Mouse (Mus musculus) G1E (cell line): Measurements from ENCODE around the gene Pfdn4.

Source experiments
- CTCF ChIP-seq: IDR thresholded peaks from 2 replicates; pipeline ENCODE4 v1.5.1; 2012; ENCODE audit warnings: low read depth, low read length, inconsistent platforms, mixed read lengths
- GATA1 ChIP-seq: IDR thresholded peaks from 2 replicates; pipeline ENCODE4 v1.6.1; 2012; ENCODE audit warnings: borderline replicate concordance, low read length, inconsistent platforms, mixed read lengths
- POLR2AphosphoS5 ChIP-seq: IDR thresholded peaks from 2 replicates; pipeline ENCODE4 v1.6.1; 2012; ENCODE audit warnings: low read depth, low read length, inconsistent platforms; ENCODE audit not compliant: insufficient replicate concordance

DNA sequence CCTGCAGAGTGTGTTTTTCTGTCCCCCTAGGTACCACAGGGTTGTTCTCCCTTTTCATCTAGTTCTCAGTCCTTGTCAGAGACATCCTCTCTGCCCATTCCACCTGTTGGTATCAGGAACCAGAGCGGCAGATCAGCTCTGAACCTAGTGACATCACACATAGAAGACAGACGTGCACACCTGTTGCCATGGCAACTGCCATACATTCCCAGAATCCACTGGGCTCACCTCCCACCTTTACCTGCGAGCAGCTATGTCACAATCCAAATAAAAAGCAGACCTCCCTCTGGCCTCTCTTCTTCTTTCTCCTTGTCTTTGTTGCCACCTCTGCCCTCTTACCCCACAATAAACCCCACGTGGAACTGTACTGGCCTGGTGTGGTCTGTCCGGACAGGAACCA lies 25.6 kb upstream of the Pfdn4 start:
- TF ChIP-seq GATA1, result no peak
- no peak for TF ChIP-seq CTCF
- TF ChIP-seq POLR2AphosphoS5, result no peak
